Mouse (Mus musculus): ENCODE measurements around the gene Utp4. TPM values are rescaled to one million over a fixed set of nuclear protein-coding genes. Genes with fewer than 3 reads are reported as not detected.

The Utp4 gene
- total RNA-seq, 1 experiment = 118 TPM

- Histone ChIP-seq H3K9ac (ENCODE audit: insufficient read depth, low read depth, low read length, poor library complexity, severe bottlenecking) (no peak overlapping the region), H3K27ac (ENCODE audit: insufficient read depth, low read depth, low read length, poor library complexity, severe bottlenecking) (peak overlapping the region; percentile 42; the same call in 1 of the 2 replicates), H3K4me3 (ENCODE audit: insufficient read depth in 1 of 2, low read depth in 1 of 2, low read length in 2 of 2, poor library complexity in 1 of 2, severe bottlenecking in 1 of 2) (no peak overlapping the region), H3K9me3 (ENCODE audit: control insufficient read depth, insufficient read depth, low read depth, low read length) (no peaks in the 10 kb centered on the region), H3K4me1 (ENCODE audit: control insufficient read depth in 2 of 2, insufficient read depth in 2 of 2, low read length in 2 of 2, poor library complexity in 1 of 2) (peaks cover 9 to 17% of the 10 kb centered on the region in 2 experiments), H3K36me3 (ENCODE audit: control insufficient read depth, insufficient read depth, low read length, poor library complexity, severe bottlenecking) (no peaks in the 10 kb centered on the region)
- in situ Hi-C loops (cut with MboI; ENCODE audit: low sequenced_read_pairs in 2 of 2, unreplicated experiment in 2 of 2) = no loop called here
- TF ChIP-seq HCFC1 (IDR thresholded peaks at IDR 0.05; ENCODE audit: borderline replicate concordance, insufficient read depth, low read length) (no peak), CHD2 (IDR thresholded peaks at IDR 0.05; ENCODE audit: low read depth, low read length) (no peak), ZNF384 (IDR thresholded peaks at IDR 0.05; ENCODE audit: low read depth, low read length) (no peak), MAFK (IDR thresholded peaks at IDR 0.05; ENCODE audit: insufficient read depth, low read depth, low read length) (no peak), ZC3H11A (IDR thresholded peaks at IDR 0.05; ENCODE audit: borderline replicate concordance, low read depth, low read length) (no peak)
- DNase-seq (ENCODE audit: low read depth, low spot score) = no peak
Observed at GRCm38 (mm10) chr8:106929155-106929913, 35.9 kb downstream of the Utp4 start.

- TF ChIP-seq ZNF384 (IDR thresholded peaks at IDR 0.05; ENCODE audit: low read depth, low read length) = no peak
- no peak for TF ChIP-seq HCFC1 (IDR thresholded peaks at IDR 0.05; ENCODE audit: borderline replicate concordance, insufficient read depth, low read length)
- TF ChIP-seq MAFK (IDR thresholded peaks at IDR 0.05; ENCODE audit: insufficient read depth, low read depth, low read length) = no peak
- TF ChIP-seq ZC3H11A (IDR thresholded peaks at IDR 0.05; ENCODE audit: borderline replicate concordance, low read depth, low read length) = no peak
- no peak for TF ChIP-seq CHD2 (IDR thresholded peaks at IDR 0.05; ENCODE audit: low read depth, low read length)
- peak overlapping the region; percentile 36; the same call in 1 of the 2 replicates for H3K27ac ChIP-seq (ENCODE audit: insufficient read depth, low read depth, low read length, poor library complexity, severe bottlenecking)
- no peak overlapping the region for H3K9ac ChIP-seq (ENCODE audit: insufficient read depth, low read depth, low read length, poor library complexity, severe bottlenecking)
- in situ Hi-C loops (cut with MboI; ENCODE audit: low sequenced_read_pairs in 2 of 2, unreplicated experiment in 2 of 2) = no loop called here
- no peaks in the 10 kb centered on the region for H3K36me3 ChIP-seq (ENCODE audit: control insufficient read depth, insufficient read depth, low read length, poor library complexity, severe bottlenecking)
- no peaks in the 10 kb centered on the region for H3K9me3 ChIP-seq (ENCODE audit: control insufficient read depth, insufficient read depth, low read depth, low read length)
- no peak for DNase-seq (ENCODE audit: low read depth, low spot score)
- H3K4me1 ChIP-seq (ENCODE audit: control insufficient read depth in 2 of 2, insufficient read depth in 2 of 2, low read length in 2 of 2, poor library complexity in 1 of 2) = peaks cover 9 to 15% of the 10 kb centered on the region in 2 experiments
- no peak overlapping the region for H3K4me3 ChIP-seq (ENCODE audit: insufficient read depth in 1 of 2, low read depth in 1 of 2, low read length in 2 of 2, poor library complexity in 1 of 2, severe bottlenecking in 1 of 2)
Observed at GRCm38 (mm10) chr8:106929921-106930320, 36.5 kb downstream of the Utp4 start.

GRCm38 (mm10) chr8:106932376-106933065 is 39.1 kb downstream of the Utp4 start:
- in situ Hi-C loops (cut with MboI; ENCODE audit: low sequenced_read_pairs in 2 of 2, unreplicated experiment in 2 of 2) = no loop called here
- H3K36me3 ChIP-seq (ENCODE audit: control insufficient read depth, insufficient read depth, low read length, poor library complexity, severe bottlenecking) = no peaks in the 10 kb centered on the region
- peak overlapping the region; percentile 74; the same call in 1 of the 2 replicates for H3K27ac ChIP-seq (ENCODE audit: insufficient read depth, low read depth, low read length, poor library complexity, severe bottlenecking)
- peak overlapping the region; percentile 18 to 53 for H3K4me3 ChIP-seq (ENCODE audit: insufficient read depth in 1 of 2, low read depth in 1 of 2, low read length in 2 of 2, poor library complexity in 1 of 2, severe bottlenecking in 1 of 2)
- peak; percentile 45; the same call in 1 of the 2 replicates for TF ChIP-seq HCFC1 (IDR thresholded peaks at IDR 0.05; ENCODE audit: borderline replicate concordance, insufficient read depth, low read length)
- TF ChIP-seq ZNF384 (IDR thresholded peaks at IDR 0.05; ENCODE audit: low read depth, low read length) = no peak
- no peak for TF ChIP-seq CHD2 (IDR thresholded peaks at IDR 0.05; ENCODE audit: low read depth, low read length)
- H3K9me3 ChIP-seq (ENCODE audit: control insufficient read depth, insufficient read depth, low read depth, low read length) = no peaks in the 10 kb centered on the region
- DNase-seq (ENCODE audit: low read depth, low spot score) = no peak
- peak overlapping the region; percentile 46; the same call in 1 of the 2 replicates for H3K9ac ChIP-seq (ENCODE audit: insufficient read depth, low read depth, low read length, poor library complexity, severe bottlenecking)
- peaks cover 8 to 9% of the 10 kb centered on the region in 2 experiments for H3K4me1 ChIP-seq (ENCODE audit: control insufficient read depth in 2 of 2, insufficient read depth in 2 of 2, low read length in 2 of 2, poor library complexity in 1 of 2)

- in situ Hi-C loops (cut with MboI; ENCODE audit: low sequenced_read_pairs in 2 of 2, unreplicated experiment in 2 of 2) = no loop called here
- Histone ChIP-seq H3K9me3 (ENCODE audit: control insufficient read depth, insufficient read depth, low read depth, low read length) (no peaks in the 10 kb centered on the region), H3K4me1 (ENCODE audit: control insufficient read depth in 2 of 2, insufficient read depth in 2 of 2, low read length in 2 of 2, poor library complexity in 1 of 2) (peaks cover 8 to 14% of the 10 kb centered on the region in 2 experiments), H3K9ac (ENCODE audit: insufficient read depth, low read depth, low read length, poor library complexity, severe bottlenecking) (no peak overlapping the region), H3K27ac (ENCODE audit: insufficient read depth, low read depth, low read length, poor library complexity, severe bottlenecking) (no peak overlapping the region; the same call in 1 of the 2 replicates), H3K36me3 (ENCODE audit: control insufficient read depth, insufficient read depth, low read length, poor library complexity, severe bottlenecking) (no peaks in the 10 kb centered on the region), H3K4me3 (ENCODE audit: insufficient read depth in 1 of 2, low read depth in 1 of 2, low read length in 2 of 2, poor library complexity in 1 of 2, severe bottlenecking in 1 of 2) (no peak overlapping the region)
- no peak for DNase-seq (ENCODE audit: low read depth, low spot score)
- TF ChIP-seq HCFC1 (IDR thresholded peaks at IDR 0.05; ENCODE audit: borderline replicate concordance, insufficient read depth, low read length) (no peak), ZNF384 (IDR thresholded peaks at IDR 0.05; ENCODE audit: low read depth, low read length) (peak; percentile 80)
Observed at GRCm38 (mm10) chr8:106933506-106934143, 40.2 kb downstream of the Utp4 start.

Measured in ES-E14 (cell line).